Mouse (Mus musculus) MEL (cell line): ENCODE data around the gene Shmt2.

ENCODE experiments used
- BHLHE40 ChIP-seq: IDR thresholded peaks from 2 replicates; pipeline ENCODE4 v1.6.1; 2012; ENCODE audit warnings: low read depth, mild to moderate bottlenecking, inconsistent platforms, low read length, improper control_type of control experiment, borderline replicate concordance
- CTCF ChIP-seq, 3 experiments: IDR thresholded peaks in 2 of 3; conservative IDR thresholded peaks in 1 of 3; 2 replicates each; pipeline ENCODE4 v1.5.1; 2011 to 2012; ENCODE audit warnings: low read length in 3 of 3, low read depth in 2 of 3, mild to moderate bottlenecking in 2 of 3, improper control_type of control experiment in 1 of 3, inconsistent platforms in 1 of 3, mixed read lengths in 1 of 3, moderate library complexity in 1 of 3; ENCODE audit not compliant: control insufficient read depth in 1 of 3, insufficient read depth in 1 of 3, poor library complexity in 1 of 3, severe bottlenecking in 1 of 3
- EP300 ChIP-seq, 2 experiments: IDR thresholded peaks; 2 replicates each; pipeline ENCODE4 v1.6.1; 2011; ENCODE audit warnings: improper control_type of control experiment in 2 of 2, low read length in 2 of 2, low read depth in 1 of 2, mild to moderate bottlenecking in 1 of 2
- ETS1 ChIP-seq: IDR thresholded peaks from 2 replicates; pipeline ENCODE4 v1.6.1; 2012; ENCODE audit warnings: low read depth, mild to moderate bottlenecking, inconsistent platforms, low read length, improper control_type of control experiment, moderate library complexity
- MXI1 ChIP-seq: IDR thresholded peaks from 2 replicates; pipeline ENCODE4 v1.6.1; 2011; ENCODE audit warnings: mild to moderate bottlenecking, low read depth, low read length, improper control_type of control experiment
- MYC ChIP-seq: IDR thresholded peaks from 2 replicates; pipeline ENCODE4 v1.6.1; 2011; ENCODE audit warnings: low read depth, mild to moderate bottlenecking, low read length, improper control_type of control experiment, moderate library complexity
- POLR2A ChIP-seq, 2 experiments: IDR thresholded peaks; 2 replicates each; pipeline ENCODE4 v1.6.1; 2011 to 2012; ENCODE audit warnings: low read length in 2 of 2, mild to moderate bottlenecking in 2 of 2, control low read depth in 1 of 2, improper control_type of control experiment in 1 of 2, low read depth in 1 of 2, moderate library complexity in 1 of 2; ENCODE audit not compliant: control insufficient read depth in 1 of 2, insufficient read depth in 1 of 2, poor library complexity in 1 of 2
- POLR2AphosphoS2 ChIP-seq: IDR thresholded peaks from 2 replicates; pipeline ENCODE4 v1.6.1; 2011; ENCODE audit warnings: low read length, improper control_type of control experiment
- RAD21 ChIP-seq: IDR thresholded peaks from 2 replicates; pipeline ENCODE4 v1.6.1; 2011; ENCODE audit warnings: mild to moderate bottlenecking, low read depth, low read length, improper control_type of control experiment
- RCOR1 ChIP-seq: IDR thresholded peaks from 2 replicates; pipeline ENCODE4 v1.6.1; 2012; ENCODE audit warnings: low read depth, mild to moderate bottlenecking, inconsistent platforms, low read length, improper control_type of control experiment
- TBP ChIP-seq: IDR thresholded peaks from 2 replicates; pipeline ENCODE4 v1.8.0; 2011; ENCODE audit warnings: low read depth, low read length, improper control_type of control experiment
- ZNF384 ChIP-seq: IDR thresholded peaks from 2 replicates; pipeline ENCODE4 v1.6.1; 2012; ENCODE audit warnings: low read depth, mild to moderate bottlenecking, inconsistent platforms, low read length, improper control_type of control experiment

DNA sequence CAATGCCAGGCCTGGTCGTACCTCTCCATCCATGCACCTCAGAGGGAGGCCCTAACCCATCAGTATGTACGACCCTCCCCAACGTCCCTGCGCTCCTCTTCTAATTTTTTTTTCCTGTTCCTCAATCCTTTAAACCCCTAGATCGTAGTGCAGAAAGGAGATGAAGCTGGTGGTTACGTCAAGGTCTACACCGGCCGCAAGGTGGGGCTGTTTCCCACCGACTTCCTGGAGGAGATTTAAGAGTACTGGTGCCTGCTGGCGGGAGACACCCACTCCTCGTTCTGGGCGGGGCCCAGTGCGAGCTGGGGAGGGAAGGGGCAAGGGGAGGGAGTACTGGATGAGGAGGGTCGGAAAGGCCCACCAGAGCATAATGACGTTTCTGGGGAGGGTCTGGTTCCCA is 14.0 kb downstream of the Shmt2 start:
- TF ChIP-seq EP300 (IDR thresholded peaks at IDR 0.05; ENCODE audit: low read depth in 1 of 2, low read length in 2 of 2) (no peak), CTCF (IDR thresholded peaks at IDR 0.05 in 2 of 3, conservative IDR thresholded peaks at IDR 0.05 in 1 of 3; ENCODE audit: control insufficient read depth in 1 of 3, insufficient read depth in 1 of 3, low read depth in 2 of 3, low read length in 3 of 3, poor library complexity in 1 of 3, severe bottlenecking in 1 of 3) (peak; percentile 68 to 95 (median 91)), MXI1 (peak; percentile 8; the same call in 1 of the 2 replicates), POLR2AphosphoS2 (no peak), POLR2A (IDR thresholded peaks at IDR 0.05; ENCODE audit: control insufficient read depth in 1 of 2, insufficient read depth in 1 of 2, low read depth in 1 of 2, low read length in 2 of 2, poor library complexity in 1 of 2) (no peak), ZNF384 (no peak), MYC (no peak), ETS1 (no peak), RAD21 (peak; percentile 82), RCOR1 (no peak), TBP (no peak), BHLHE40 (no peak)
